Mouse (Mus musculus): ENCODE data around the gene Nebl.

Nebl gene

DNA sequence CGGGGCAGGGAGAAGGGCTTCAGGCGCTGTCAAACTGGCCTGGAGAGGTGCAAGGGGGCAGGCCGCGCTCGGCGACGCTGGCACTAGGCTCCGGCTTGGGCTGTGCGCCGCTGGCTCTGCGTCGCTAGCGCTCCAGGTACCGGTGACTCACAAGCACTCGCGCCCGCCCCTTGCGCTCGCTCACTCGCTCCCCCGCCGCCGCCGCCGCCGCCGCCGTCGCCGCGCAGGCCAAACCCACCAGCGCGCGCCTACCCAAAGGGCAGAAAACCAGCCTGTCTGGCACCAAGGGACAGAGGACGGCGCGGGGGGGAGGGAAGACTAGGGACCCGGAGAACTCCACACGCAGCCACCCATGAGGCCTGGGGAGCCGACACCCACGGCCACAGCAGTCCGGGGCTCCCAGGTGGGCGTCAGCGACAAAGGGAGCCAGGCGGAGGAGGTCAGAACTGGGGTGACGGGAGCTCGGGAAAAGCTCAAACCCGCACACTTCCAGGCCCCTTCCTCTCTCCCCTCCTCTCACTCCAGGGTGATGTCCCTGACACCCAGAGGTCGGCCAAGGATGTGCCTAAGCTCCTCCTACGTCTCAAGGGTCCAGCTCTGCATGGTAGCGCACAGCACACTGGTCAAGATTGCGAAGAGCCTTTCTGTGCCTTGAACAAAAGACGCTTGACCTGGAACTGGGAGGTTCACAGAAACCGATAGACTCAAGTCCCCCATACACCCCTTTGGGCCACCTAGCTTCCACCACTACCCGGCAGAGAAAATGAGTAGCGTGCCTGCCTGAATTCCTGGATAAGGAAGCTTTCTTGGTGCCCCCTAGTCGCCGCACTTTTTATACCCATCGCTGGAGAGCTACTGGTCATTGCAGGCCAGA, at the start of gene Nebl:
Gene Nebl (minus strand): TSS at position 508 of the 874 bp plus-strand sequence.
- no peak for DNase-seq (ENCODE audit: low spot score)

GRCm38 (mm10) chr2:17770246-17770825, 39.1 kb upstream of the Nebl start:
- no peak for DNase-seq (ENCODE audit: low spot score)

DNA sequence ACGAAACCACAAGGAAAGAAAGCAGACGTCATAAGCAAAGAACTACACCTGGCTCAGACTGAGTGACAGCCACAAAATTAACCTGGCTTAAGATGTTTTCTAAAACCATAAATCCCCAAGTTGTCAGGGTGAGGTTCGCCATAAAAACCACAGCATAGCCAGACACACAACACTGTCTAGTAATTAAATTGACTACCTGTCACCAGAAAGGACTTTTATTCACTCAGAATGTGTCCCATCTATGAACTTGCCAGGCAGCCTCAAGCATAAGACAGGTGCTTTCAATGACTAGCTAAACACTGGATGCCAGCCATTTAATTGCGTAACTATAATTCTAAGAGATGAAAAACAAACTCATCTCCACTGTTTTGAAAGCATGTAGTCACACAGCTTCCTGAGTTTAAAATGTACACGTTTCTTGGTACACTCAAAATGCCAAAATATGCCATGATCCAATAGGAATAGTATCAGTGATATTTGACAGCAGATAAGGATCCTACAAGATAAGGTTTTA, 38.0 kb upstream of the Nebl start:
- no peak for DNase-seq (ENCODE audit: low spot score)

DNA sequence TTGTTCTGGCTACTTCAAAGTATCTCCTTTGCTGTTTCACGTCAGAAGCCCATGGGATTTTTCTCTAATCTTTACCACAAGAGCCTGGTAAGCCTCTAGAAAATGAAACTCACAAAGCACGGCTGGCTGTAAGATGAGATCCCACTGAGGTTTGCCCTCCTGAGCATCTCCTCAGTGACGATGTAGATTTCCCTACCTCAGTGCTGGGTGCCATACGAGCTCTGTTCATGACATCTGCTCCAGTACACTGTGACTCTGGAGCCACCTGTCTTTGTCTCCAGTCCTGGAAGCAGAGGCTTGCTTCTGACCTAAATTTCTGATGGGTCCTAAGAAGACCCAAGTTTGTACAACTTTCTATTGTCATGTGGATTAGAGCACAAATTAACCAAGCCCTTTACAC, 25.0 kb upstream of the Nebl start:
- DNase-seq (ENCODE audit: low spot score) = no peak

- no peak for DNase-seq (ENCODE audit: low spot score)
Observed at GRCm38 (mm10) chr2:17742051-17742763, 10.9 kb upstream of the Nebl start.

- DNase-seq (ENCODE audit: low spot score) = no peak
Observed at GRCm38 (mm10) chr2:17741555-17741954, 10.3 kb upstream of the Nebl start.

GRCm38 (mm10) chr2:17740454-17740853, 9.2 kb upstream of the Nebl start:
- DNase-seq (ENCODE audit: low spot score) = no peak

DNA sequence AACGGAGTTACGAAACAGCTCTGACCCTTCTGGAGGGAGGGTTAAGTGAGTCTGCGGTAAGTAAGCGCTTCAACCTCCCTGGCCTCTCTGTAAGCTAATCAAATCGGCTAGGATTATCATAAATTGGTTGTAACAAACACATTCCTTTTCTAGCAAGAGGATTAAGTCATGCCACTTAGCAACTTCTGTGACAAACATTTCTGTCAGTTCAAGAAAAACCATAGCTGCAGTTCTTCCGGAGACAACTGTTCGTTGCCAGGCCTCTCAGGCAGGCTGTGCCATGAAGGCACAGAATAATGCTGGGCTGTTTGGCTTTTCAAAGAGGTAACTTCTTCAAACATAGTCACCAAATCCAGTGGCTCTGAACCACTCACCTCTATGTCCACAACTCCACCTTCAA, 946 bp upstream of the Nebl start:
- DNase-seq (ENCODE audit: low spot score) = no peak

DNA sequence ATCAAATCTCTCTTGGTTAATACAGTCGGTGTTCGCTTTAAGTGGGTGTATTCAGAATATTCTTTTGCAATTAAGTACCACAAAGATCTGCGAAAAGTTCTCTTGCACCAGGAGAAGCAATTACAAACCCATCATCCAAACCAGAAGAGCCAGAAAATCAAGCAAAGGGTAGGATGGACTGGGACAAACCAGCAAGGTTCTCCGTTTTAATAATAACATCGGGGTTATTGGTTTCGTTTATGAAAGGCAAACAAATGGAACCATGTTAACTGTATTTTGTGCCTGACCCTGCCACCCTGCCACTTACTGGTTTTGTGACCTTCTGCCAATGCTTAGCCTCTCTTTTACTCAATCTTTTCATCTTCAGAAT, 552 bp upstream of the Nebl start:
- no peak for DNase-seq (ENCODE audit: low spot score)

DNA sequence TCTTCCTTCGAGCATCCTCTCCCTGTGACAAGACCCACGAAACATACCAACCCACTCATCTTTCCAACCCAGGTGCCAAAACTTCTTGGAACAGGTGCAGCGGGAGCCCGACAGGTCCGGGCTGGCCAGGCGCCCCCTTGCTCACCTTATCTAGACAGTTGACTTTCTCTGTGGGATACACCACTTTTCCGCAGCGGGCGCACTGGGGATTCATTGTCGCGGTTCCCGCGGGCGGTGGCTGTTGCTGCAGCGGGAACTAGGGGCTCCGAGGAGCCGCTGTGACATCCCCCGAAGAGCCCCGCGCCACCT, 662 bp downstream of the Nebl start:
- DNase-seq (ENCODE audit: low spot score) = no peak

GRCm38 (mm10) chr2:17729770-17730647, 1.3 kb downstream of the Nebl start:
- DNase-seq (ENCODE audit: low spot score) = no peak

DNA sequence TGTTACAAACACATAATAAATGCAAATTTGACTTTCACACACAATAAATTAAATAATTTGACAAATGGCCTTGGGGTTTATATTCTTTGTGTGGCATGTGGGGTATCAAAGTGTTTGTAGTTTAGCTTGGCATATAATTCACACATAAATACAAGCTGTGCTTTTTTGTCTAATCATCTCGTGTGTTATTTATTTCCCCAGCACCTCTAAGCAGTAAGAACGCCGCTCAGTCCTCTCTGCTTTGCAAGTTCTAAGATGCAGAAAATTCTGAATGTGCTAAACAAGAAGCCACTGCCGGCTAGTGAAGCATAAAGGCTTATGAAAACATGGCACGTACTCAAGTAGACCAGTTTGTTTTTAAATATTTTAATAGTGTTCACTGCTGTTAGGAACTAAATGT, 6.9 kb downstream of the Nebl start:
- DNase-seq (ENCODE audit: low spot score) = no peak

GRCm38 (mm10) chr2:17723268-17724019, 7.8 kb downstream of the Nebl start:
- no peak for DNase-seq (ENCODE audit: low spot score)

- no peak for DNase-seq (ENCODE audit: low spot score)
Observed at GRCm38 (mm10) chr2:17721177-17721715, 10.0 kb downstream of the Nebl start.

DNA sequence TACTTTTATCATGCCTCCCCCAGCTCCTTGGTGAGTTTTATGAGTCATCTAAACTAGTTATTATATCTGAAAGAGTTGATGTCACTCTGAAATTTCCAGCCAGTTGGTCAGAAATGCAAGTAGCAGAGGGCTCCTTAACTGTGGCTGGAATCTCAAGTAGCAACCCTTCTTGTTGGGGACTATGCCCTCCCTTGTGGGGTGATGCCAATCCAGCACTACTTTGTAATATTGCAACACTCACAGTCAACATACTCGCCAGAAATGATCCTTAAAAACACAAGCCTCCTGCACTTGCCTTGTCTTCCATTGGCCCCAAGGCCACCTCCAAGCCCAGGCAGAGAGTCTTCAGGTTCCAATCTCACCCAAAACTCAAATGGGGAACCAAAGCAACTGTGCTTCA, 13.0 kb downstream of the Nebl start:
- no peak for DNase-seq (ENCODE audit: low spot score)

GRCm38 (mm10) chr2:17717200-17717599, 14.1 kb downstream of the Nebl start:
- DNase-seq (ENCODE audit: low spot score) = no peak

DNA sequence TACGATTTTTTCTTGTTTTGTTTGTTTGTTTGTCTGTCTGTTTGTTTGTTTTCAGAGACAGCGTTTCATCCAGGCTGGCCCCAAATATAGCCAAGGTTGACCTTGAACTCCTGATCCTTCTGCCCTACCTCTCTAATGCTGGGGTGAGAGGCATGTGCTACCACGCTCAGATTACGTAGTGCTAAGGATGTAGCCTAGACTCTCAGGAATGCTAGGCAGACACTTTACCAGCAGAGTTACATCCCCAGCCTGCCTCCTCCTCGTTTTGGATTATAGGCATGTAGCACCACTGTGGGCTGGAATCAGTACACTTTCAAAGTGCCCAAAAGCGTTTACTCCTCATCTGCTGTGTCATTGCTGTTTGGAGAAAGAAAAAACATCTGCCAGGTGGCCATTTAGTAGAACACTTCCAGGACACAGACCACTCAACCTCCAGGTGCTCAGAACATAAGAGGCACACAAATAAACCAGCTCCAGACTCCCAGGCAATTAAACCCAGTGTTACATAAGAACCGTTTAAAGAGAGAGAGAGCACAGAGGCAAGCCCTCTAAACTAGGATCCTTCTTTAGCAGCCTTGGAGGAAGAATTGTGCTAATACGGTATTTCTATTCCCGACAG, 16.0 kb downstream of the Nebl start:
- no peak for DNase-seq (ENCODE audit: low spot score)

DNA sequence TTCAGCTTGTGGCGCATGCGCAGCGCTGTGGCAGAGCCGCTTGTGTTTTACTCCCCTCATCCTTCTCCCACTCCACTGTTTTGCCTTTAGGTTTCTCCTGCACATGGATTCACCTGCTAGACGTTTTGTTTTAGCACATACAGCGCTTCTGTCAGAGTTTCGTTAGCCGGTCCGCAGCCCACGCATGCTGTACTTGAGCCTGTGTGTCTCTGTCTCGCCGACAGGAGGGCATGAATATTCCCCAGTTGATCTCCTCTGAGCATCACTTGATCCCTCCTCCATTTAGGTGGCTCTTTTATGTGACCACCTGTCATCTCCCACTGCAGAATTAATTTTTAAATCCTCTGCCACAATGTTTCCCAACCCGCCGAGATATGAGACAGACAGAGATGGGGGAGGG, 16.6 kb downstream of the Nebl start:
- DNase-seq (ENCODE audit: low spot score) = no peak

GRCm38 (mm10) chr2:17714124-17714523, 17.1 kb downstream of the Nebl start:
- no peak for DNase-seq (ENCODE audit: low spot score)

DNA sequence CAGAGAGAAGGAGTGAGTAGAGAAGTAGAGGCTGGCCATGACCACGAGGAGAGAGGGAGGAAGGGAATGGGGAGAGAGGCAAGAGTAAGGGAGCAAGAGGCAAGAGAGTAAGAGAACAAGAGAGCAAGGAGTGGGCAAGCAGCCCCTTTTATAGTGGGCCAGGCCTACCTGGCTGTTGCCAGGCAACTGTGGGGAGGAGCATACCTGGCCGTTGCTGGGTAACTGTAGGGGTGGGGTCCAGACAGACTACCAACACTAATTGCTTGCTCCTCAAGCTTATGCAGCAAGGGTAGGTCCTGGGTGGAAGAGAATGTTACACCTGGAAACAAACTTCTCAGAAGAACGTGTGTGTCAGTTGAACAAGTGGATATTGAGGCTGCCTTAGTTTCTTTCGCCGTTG, 20.0 kb downstream of the Nebl start:
- no peak for DNase-seq (ENCODE audit: low spot score)

GRCm38 (mm10) chr2:17710083-17710482, 21.2 kb downstream of the Nebl start:
- DNase-seq (ENCODE audit: low spot score) = no peak

All from c-Kit-positive CD71-positive TER-119-positive erythroid progenitor cells, embryonic 14.5 days (primary cell).